Mouse (Mus musculus): ENCODE measurements around the gene Olr1. TPM values are rescaled to one million over a fixed set of nuclear protein-coding genes. Genes with fewer than 3 reads are reported as not detected.
"Not testable (repeated sequence)": the region's sequence is repeated elsewhere in the genome, so short reads cannot be mapped to it uniquely, and the experiment has no call there.

Gene Olr1
- polyA plus RNA-seq, 1 experiment from 2014 or later = not detected

- DNase-seq (ENCODE audit: low spot score) (no peak), ATAC-seq (replicated peaks; ENCODE audit: low FRiP score, low TSS enrichment, low read depth) (no peak)
- no peaks in the 10 kb centered on the region for H3K4me1 ChIP-seq (replicated peaks; ENCODE audit: control insufficient read depth, insufficient read depth, low read length)
- H3K4me3 ChIP-seq (ENCODE audit: low read depth, low read length) = no peak overlapping the region
- no peaks in the 10 kb centered on the region for H3K27me3 ChIP-seq (replicated peaks; ENCODE audit: control insufficient read depth, insufficient read depth, low read length)
- H3K36me3 ChIP-seq (ENCODE audit: control insufficient read depth, insufficient read depth, low read length) = no peaks in the 10 kb centered on the region
- no peak overlapping the region for H3K9ac ChIP-seq (ENCODE audit: low read length)
- no peak overlapping the region for H3K4me2 ChIP-seq (ENCODE audit: low read length)
- no peaks in the 10 kb centered on the region for H3K9me3 ChIP-seq (ENCODE audit: control insufficient read depth, low read length)
- no peak overlapping the region for H3K27ac ChIP-seq (ENCODE audit: low read depth)
- WGBS = 83% methylated on average over 2 of the region's 2 CpGs
These were observed 3.5 kb downstream of the Olr1 start for GRCm38 (mm10) chr6:129503471-129503870.

GRCm38 (mm10) chr6:129499516-129499915 lies 7.4 kb downstream of the Olr1 start:
- not testable (repeated sequence) for H3K9ac ChIP-seq (ENCODE audit: low read length); H3K4me1 ChIP-seq (replicated peaks; ENCODE audit: control insufficient read depth, insufficient read depth, low read length); H3K27me3 ChIP-seq (replicated peaks; ENCODE audit: control insufficient read depth, insufficient read depth, low read length); DNase-seq (ENCODE audit: low spot score); H3K27ac ChIP-seq (ENCODE audit: low read depth); H3K36me3 ChIP-seq (ENCODE audit: control insufficient read depth, insufficient read depth, low read length); H3K4me2 ChIP-seq (ENCODE audit: low read length); ATAC-seq (replicated peaks; ENCODE audit: low FRiP score, low TSS enrichment, low read depth); H3K4me3 ChIP-seq (ENCODE audit: low read depth, low read length); H3K9me3 ChIP-seq (ENCODE audit: control insufficient read depth, low read length)
- WGBS = 79% methylated on average over 1 of the region's 1 CpGs

- Histone ChIP-seq H3K27me3 (replicated peaks; ENCODE audit: control insufficient read depth, insufficient read depth, low read length) (no peaks in the 10 kb centered on the region), H3K9ac (ENCODE audit: low read length) (no peak overlapping the region), H3K4me1 (replicated peaks; ENCODE audit: control insufficient read depth, insufficient read depth, low read length) (no peaks in the 10 kb centered on the region), H3K4me3 (ENCODE audit: low read depth, low read length) (no peak overlapping the region), H3K4me2 (ENCODE audit: low read length) (no peak overlapping the region), H3K9me3 (ENCODE audit: control insufficient read depth, low read length) (no peaks in the 10 kb centered on the region), H3K36me3 (ENCODE audit: control insufficient read depth, insufficient read depth, low read length) (no peaks in the 10 kb centered on the region), H3K27ac (ENCODE audit: low read depth) (no peak overlapping the region)
- 79% methylated on average over 3 of the region's 3 CpGs for WGBS
- ATAC-seq (replicated peaks; ENCODE audit: low FRiP score, low TSS enrichment, low read depth) (no peak), DNase-seq (ENCODE audit: low spot score) (no peak)
These were observed 9.4 kb downstream of the Olr1 start for GRCm38 (mm10) chr6:129497345-129498218.

- ATAC-seq (replicated peaks; ENCODE audit: low FRiP score, low TSS enrichment, low read depth) = no peak
- no peak overlapping the region for H3K4me3 ChIP-seq (ENCODE audit: low read depth, low read length)
- H3K4me2 ChIP-seq (ENCODE audit: low read length) = no peak overlapping the region
- H3K27ac ChIP-seq (ENCODE audit: low read depth) = no peak overlapping the region
- H3K36me3 ChIP-seq (ENCODE audit: control insufficient read depth, insufficient read depth, low read length) = no peaks in the 10 kb centered on the region
- no peak overlapping the region for H3K9ac ChIP-seq (ENCODE audit: low read length)
- H3K27me3 ChIP-seq (replicated peaks; ENCODE audit: control insufficient read depth, insufficient read depth, low read length) = no peaks in the 10 kb centered on the region
- DNase-seq (ENCODE audit: low spot score) = no peak
- H3K4me1 ChIP-seq (replicated peaks; ENCODE audit: control insufficient read depth, insufficient read depth, low read length) = no peaks in the 10 kb centered on the region
- WGBS = 76% methylated on average over 4 of the region's 4 CpGs
- no peaks in the 10 kb centered on the region for H3K9me3 ChIP-seq (ENCODE audit: control insufficient read depth, low read length)
These were observed 12.0 kb downstream of the Olr1 start for GRCm38 (mm10) chr6:129494924-129495323.

GRCm38 (mm10) chr6:129480089-129480958 lies 26.6 kb downstream of the Olr1 start:
- DNase-seq (ENCODE audit: low spot score) (no peak), ATAC-seq (replicated peaks; ENCODE audit: low FRiP score, low TSS enrichment, low read depth) (no peak)
- H3K4me3 ChIP-seq (ENCODE audit: low read depth, low read length) = no peak overlapping the region
- H3K36me3 ChIP-seq (ENCODE audit: control insufficient read depth, insufficient read depth, low read length) = no peaks in the 10 kb centered on the region
- H3K9ac ChIP-seq (ENCODE audit: low read length) = no peak overlapping the region
- WGBS = 58% methylated on average over 8 of the region's 8 CpGs
- H3K27me3 ChIP-seq (replicated peaks; ENCODE audit: control insufficient read depth, insufficient read depth, low read length) = no peaks in the 10 kb centered on the region
- 0 out of 2 replicates have a peak, but pooled peaks cover 4% of the 10 kb centered on the region for H3K4me1 ChIP-seq (replicated peaks; ENCODE audit: control insufficient read depth, insufficient read depth, low read length)
- no peaks in the 10 kb centered on the region for H3K9me3 ChIP-seq (ENCODE audit: control insufficient read depth, low read length)
- no peak overlapping the region for H3K27ac ChIP-seq (ENCODE audit: low read depth)
- no peak overlapping the region for H3K4me2 ChIP-seq (ENCODE audit: low read length)

- no peak overlapping the region for H3K4me2 ChIP-seq (ENCODE audit: low read length)
- H3K4me3 ChIP-seq (ENCODE audit: low read depth, low read length) = no peak overlapping the region
- ATAC-seq (replicated peaks; ENCODE audit: low FRiP score, low TSS enrichment, low read depth) = no peak
- no peaks in the 10 kb centered on the region for H3K36me3 ChIP-seq (ENCODE audit: control insufficient read depth, insufficient read depth, low read length)
- H3K9ac ChIP-seq (ENCODE audit: low read length) = no peak overlapping the region
- no peaks in the 10 kb centered on the region for H3K9me3 ChIP-seq (ENCODE audit: control insufficient read depth, low read length)
- H3K27me3 ChIP-seq (replicated peaks; ENCODE audit: control insufficient read depth, insufficient read depth, low read length) = no peaks in the 10 kb centered on the region
- DNase-seq (ENCODE audit: low spot score) = no peak
- H3K27ac ChIP-seq (ENCODE audit: low read depth) = no peak overlapping the region
- 0 out of 2 replicates have a peak, but pooled peaks cover 4% of the 10 kb centered on the region for H3K4me1 ChIP-seq (replicated peaks; ENCODE audit: control insufficient read depth, insufficient read depth, low read length)
- 35% methylated on average over 13 of the region's 13 CpGs for WGBS
These were observed 30.4 kb downstream of the Olr1 start for GRCm38 (mm10) chr6:129476404-129477126.

- no peak for DNase-seq (ENCODE audit: low spot score)
- Histone ChIP-seq H3K36me3 (ENCODE audit: control insufficient read depth, insufficient read depth, low read length) (no peaks in the 10 kb centered on the region), H3K27ac (ENCODE audit: low read depth) (no peak overlapping the region), H3K9ac (ENCODE audit: low read length) (no peak overlapping the region), H3K4me1 (replicated peaks; ENCODE audit: control insufficient read depth, insufficient read depth, low read length) (no peaks in the 10 kb centered on the region), H3K4me3 (ENCODE audit: low read depth, low read length) (no peak overlapping the region), H3K4me2 (ENCODE audit: low read length) (no peak overlapping the region), H3K9me3 (ENCODE audit: control insufficient read depth, low read length) (no peaks in the 10 kb centered on the region), H3K27me3 (replicated peaks; ENCODE audit: control insufficient read depth, insufficient read depth, low read length) (no peaks in the 10 kb centered on the region)
- WGBS = 83% methylated on average over 5 of the region's 5 CpGs
- no peak for ATAC-seq (replicated peaks; ENCODE audit: low FRiP score, low TSS enrichment, low read depth)
These were observed 34.3 kb downstream of the Olr1 start for GRCm38 (mm10) chr6:129472627-129473026.

- Histone ChIP-seq H3K4me2 (ENCODE audit: low read length) (no peak overlapping the region), H3K4me3 (ENCODE audit: low read depth, low read length) (no peak overlapping the region), H3K36me3 (ENCODE audit: control insufficient read depth, insufficient read depth, low read length) (no peaks in the 10 kb centered on the region), H3K4me1 (replicated peaks; ENCODE audit: control insufficient read depth, insufficient read depth, low read length) (no peaks in the 10 kb centered on the region), H3K27ac (ENCODE audit: low read depth) (no peak overlapping the region), H3K9ac (ENCODE audit: low read length) (no peak overlapping the region), H3K27me3 (replicated peaks; ENCODE audit: control insufficient read depth, insufficient read depth, low read length) (no peaks in the 10 kb centered on the region), H3K9me3 (ENCODE audit: control insufficient read depth, low read length) (no peaks in the 10 kb centered on the region)
- WGBS = 92% methylated on average over 6 of the region's 6 CpGs
- DNase-seq (ENCODE audit: low spot score) (no peak), ATAC-seq (replicated peaks; ENCODE audit: low FRiP score, low TSS enrichment, low read depth) (no peak)
These were observed 35.6 kb downstream of the Olr1 start for GRCm38 (mm10) chr6:129471386-129471785.

All from intestine, embryonic 14.5 days (tissue).